Mouse (Mus musculus) Patski (cell line): ENCODE measurements at regions not wholly inside any gene's neighbourhood (a gene's known extent, or its start where the extent isn't known, plus 50 kb on each side); places are given as distances from the start of the nearest gene placed in this dataset.

Source experiments
- ATAC-seq: fragments of 100-300 bp; one replicate; pipeline ENCODE4 v1.8.0; 2021
- CTCF ChIA-PET: fragments of 350-600 bp; sonication (Branson Sonifier 250); formaldehyde crosslinking; loops from one replicate; lab custom pipeline; 2022; ENCODE audit warnings: inconsistent platforms; lab: Charles Lee
- POLR2A ChIA-PET: fragments of 350-600 bp; sonication (Branson Sonifier 250); formaldehyde crosslinking; loops from one replicate; lab custom pipeline; 2022; ENCODE audit warnings: antibody characterized with exemption, inconsistent platforms; lab: Charles Lee
- DNase-seq: peaks from one replicate; pipeline ENCODE4 v3.0.0-alpha.2; 2011; ENCODE audit warnings: low read depth, low spot score
- H3K27me3 ChIP-seq: fragments of 371-371 bp; one replicate; pipeline ENCODE4 v1.5.1; 2021
- CTCF ChIP-seq: fragments of 100-300 bp; IDR thresholded peaks from one replicate; pipeline ENCODE4 v1.5.1; 2021
- in situ Hi-C: fragments of 300-500 bp; cut with MboI; formaldehyde crosslinking; loops from 3 replicates; pipeline ENCODE4 v1.11.1; 2018; ENCODE audit warnings: low pct_unique_long_range_greater_than_20kb, mixed read lengths

GRCm38 (mm10) chr3:62730987-62731386 lies 126.0 kb upstream of the Gpr149 start:
- CTCF ChIA-PET: interaction anchor here (1.2 to 1.3 kb wide), 2 partner anchors 19 to 52 kb away, joined by 3 read pairs; no protein-coding TSS in a partner anchor
- no peak for TF ChIP-seq CTCF
- no peak for DNase-seq
- POLR2A ChIA-PET: no interaction called here
- peaks cover 3% of the 10 kb centered on the region for H3K27me3 ChIP-seq
- no peak for ATAC-seq
- in situ Hi-C loops: no loop called here

GRCm38 (mm10) chr3:62725947-62726346 lies 121.0 kb upstream of the Gpr149 start:
- TF ChIP-seq CTCF: no peak
- ATAC-seq: no peak
- ChIA-PET POLR2A (no interaction called here), CTCF (no interaction called here)
- no peak for DNase-seq
- in situ Hi-C loops: no loop called here
- peaks cover 3% of the 10 kb centered on the region for H3K27me3 ChIP-seq

- ChIA-PET POLR2A (no interaction called here), CTCF (no interaction called here)
- no peak for TF ChIP-seq CTCF
- H3K27me3 ChIP-seq: peaks cover 4% of the 10 kb centered on the region
- no peak for ATAC-seq
- in situ Hi-C loops: no loop called here
- no peak for DNase-seq
Observed at GRCm38 (mm10) chr3:62716849-62717248, 111.9 kb upstream of the Gpr149 start.

GRCm38 (mm10) chr3:62715311-62715971 lies 110.5 kb upstream of the Gpr149 start:
- DNase-seq (no peak), ATAC-seq (no peak)
- in situ Hi-C loops: no loop called here
- CTCF ChIA-PET: no interaction called here
- peaks cover 4% of the 10 kb centered on the region for H3K27me3 ChIP-seq
- no peak for TF ChIP-seq CTCF
- POLR2A ChIA-PET: no interaction called here
